Mouse (Mus musculus) cerebellum, adult 11-12 months (tissue): Measurements from ENCODE around the gene Spam1.

Experiments used
- DNase-seq: peaks from one replicate; pipeline ENCODE4 v3.0.0; 2022

Spam1 gene

GRCm38 (mm10) chr6:24790888-24791287 is at the start of gene Spam1:
TSS of gene Spam1 (plus strand) at chr6:24791188.
- no peak for DNase-seq

GRCm38 (mm10) chr6:24748029-24748428 is 43.0 kb upstream of the Spam1 start, which contains the start of gene Hyal4:
TSS of gene Hyal4 (plus strand) at chr6:24748329.
- DNase-seq = no peak

- DNase-seq = no peak
Observed at GRCm38 (mm10) chr6:24759281-24759680, 31.7 kb upstream of the Spam1 start.

GRCm38 (mm10) chr6:24766261-24766660 is 24.7 kb upstream of the Spam1 start:
- DNase-seq = no peak

- no peak for DNase-seq
Observed at GRCm38 (mm10) chr6:24779182-24779581, 11.8 kb upstream of the Spam1 start.

GRCm38 (mm10) chr6:24822070-24822469 is 31.1 kb downstream of the Spam1 start:
- no peak for DNase-seq
